Mouse (Mus musculus) thymus, adult 18-20 months (tissue): ENCODE results near the gene Calcoco2.

Experiments
- DNase-seq, 2 experiments: peaks; one replicate each; pipeline ENCODE4 v3.0.0; 2022; ENCODE audit warnings: mixed read lengths in 2 of 2

Calcoco2 gene

DNA sequence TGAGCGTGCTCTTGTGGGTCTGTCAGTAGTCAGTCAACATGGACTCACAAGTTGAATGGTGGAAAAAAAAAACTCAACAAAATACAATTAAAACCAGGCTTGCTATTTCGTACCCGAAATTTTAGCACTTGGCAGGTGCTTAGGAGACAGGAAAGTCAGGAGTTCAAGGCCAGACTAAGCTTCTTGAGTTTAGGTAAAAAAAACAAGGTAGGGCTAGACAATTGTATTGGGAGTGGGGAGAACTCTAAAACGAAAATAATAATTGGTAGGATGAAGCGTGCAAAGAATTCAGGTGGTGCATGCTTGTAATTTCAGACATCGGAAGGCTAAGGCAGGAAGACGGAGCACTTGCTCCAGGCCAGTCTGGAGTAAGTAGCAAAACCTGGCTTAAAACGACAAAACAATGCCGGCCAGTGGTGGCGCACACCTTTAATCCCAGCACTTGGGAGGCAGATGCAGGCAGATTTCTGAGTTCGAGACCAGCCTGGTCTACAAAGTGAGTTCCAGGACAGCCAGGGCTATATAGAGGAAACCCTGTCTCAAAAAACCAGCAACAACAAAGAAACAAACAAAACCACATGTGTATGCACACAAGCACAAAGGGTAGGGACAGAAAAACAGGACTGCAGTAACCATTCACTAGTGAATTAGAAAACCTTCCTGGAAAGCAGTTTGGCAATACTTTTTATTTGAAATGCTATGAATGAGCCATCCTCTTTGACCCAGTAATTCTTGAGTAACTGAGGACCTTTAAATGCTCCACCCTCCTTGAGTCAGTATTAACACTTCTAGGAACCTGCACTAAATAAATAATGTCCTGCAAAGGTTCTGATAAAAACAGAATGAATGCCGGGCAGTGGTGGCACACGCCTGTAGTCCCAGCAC lies 35.3 kb downstream of the Calcoco2 start:
- DNase-seq, result no peak

GRCm38 (mm10) chr11:96075509-96076220 lies 36.1 kb downstream of the Calcoco2 start, which contains the start of gene Atp5g1:
Atp5g1 (minus strand) TSS chr11:96075670.
- peak; percentile 98 to 100 for DNase-seq

- peak in 1 of 2 experiments; percentile 11 for DNase-seq
Measured at GRCm38 (mm10) chr11:96075177-96075508, 36.6 kb downstream of the Calcoco2 start.

- no peak for DNase-seq
Measured at GRCm38 (mm10) chr11:96074351-96075176, 37.2 kb downstream of the Calcoco2 start.

- no peak for DNase-seq
Measured at GRCm38 (mm10) chr11:96073295-96073993, 38.3 kb downstream of the Calcoco2 start.

GRCm38 (mm10) chr11:96071013-96071412 lies 40.8 kb downstream of the Calcoco2 start:
- no peak for DNase-seq

- no peak for DNase-seq
Measured at GRCm38 (mm10) chr11:96070353-96070752, 41.4 kb downstream of the Calcoco2 start.

GRCm38 (mm10) chr11:96068231-96068630 lies 43.5 kb downstream of the Calcoco2 start:
- no peak for DNase-seq

DNA sequence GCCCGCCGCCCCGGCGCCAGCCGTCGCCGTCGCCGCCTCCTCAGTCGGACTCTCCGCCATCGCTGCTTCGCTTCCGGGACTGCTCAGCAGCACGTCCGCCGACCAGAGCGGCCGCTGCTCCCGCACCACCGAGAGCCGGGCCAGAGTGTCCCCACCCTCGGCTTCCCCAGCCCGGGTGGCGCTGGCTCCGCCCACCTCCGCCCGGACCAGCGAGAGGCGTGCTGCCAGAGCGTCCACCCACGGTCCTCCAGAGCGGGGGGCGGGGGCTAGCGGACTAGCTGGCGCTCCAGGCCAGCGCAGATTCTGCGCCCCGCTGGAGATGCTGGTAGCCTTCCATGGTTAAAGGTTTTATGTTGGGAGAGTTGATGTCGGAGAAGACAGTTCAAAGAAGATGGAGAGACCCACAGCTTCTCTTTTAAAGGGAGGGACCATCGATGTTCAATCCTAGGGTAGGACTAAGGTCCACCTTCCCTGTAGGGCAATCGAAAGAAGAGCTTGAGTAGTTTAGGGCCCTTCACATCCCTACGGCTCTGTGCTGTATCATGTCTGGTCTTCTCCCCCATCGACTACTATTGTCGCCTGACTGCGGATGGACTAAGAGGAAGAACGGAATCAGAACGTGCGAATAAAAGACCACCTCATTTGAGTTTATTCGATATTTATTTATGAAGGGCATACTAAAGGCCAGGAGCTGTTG lies 46.4 kb downstream of the Calcoco2 start, which contains the start of gene Ube2z:
TSS of gene Ube2z (minus strand) at position 174 of the 697 bp plus-strand sequence.
- peak; percentile 93 to 94 for DNase-seq

DNA sequence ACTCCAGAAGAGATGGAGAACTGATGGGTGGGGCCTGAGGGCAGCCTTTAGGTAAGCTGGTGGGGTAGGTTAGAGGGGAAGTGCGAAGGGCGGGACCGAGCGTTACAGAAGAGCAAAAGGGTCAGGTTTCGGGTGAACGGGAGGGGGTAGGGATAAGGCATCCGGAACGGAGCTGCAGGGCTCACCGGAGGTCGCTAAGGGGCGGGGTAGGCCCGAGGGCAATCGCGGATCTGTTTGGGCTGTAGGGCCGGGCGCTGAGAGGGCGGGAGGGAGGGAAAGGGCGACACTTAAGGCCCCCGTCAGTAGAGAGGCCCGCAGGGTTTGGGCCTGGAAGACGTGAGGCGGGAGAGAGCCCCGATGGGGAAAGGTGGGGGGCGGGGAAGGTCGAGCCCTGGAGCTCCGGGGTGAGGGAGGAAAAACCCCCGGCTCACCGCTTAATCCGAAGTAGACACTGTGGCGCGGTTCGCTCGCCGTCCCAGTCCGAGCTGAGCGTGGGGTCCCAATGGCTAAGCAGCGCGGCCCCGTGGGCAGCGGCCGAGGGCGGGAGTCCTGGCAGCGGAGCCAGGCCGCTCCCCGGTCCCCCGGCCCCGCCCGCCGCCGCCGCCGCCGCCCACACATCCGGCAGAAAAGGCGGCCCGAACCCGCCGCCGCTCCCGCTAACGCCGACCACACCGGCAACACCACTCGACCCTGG lies 47.1 kb downstream of the Calcoco2 start:
- peak; percentile 44 to 58 for DNase-seq

- DNase-seq, result no peak
Measured at GRCm38 (mm10) chr11:96058309-96058708, 53.5 kb downstream of the Calcoco2 start.

- DNase-seq, result no peak
Measured at GRCm38 (mm10) chr11:96050854-96051253, 60.9 kb downstream of the Calcoco2 start.

- DNase-seq, result no peak
Measured at GRCm38 (mm10) chr11:96049939-96050338, 61.8 kb downstream of the Calcoco2 start.
